15 mouse cellular contexts compared by ENCODE assay signal in genomic region chr2:68825326-68826020, GRCm38 (mm10). TPM values are rescaled to one million over a fixed set of nuclear protein-coding genes. Genes with fewer than 3 reads are reported as not detected.
DNase-seq lines count a peak whose midpoint lies in the region; ATAC-seq and TF ChIP-seq lines count a peak whose summit lies in the region.
"Had no signal": no experiment of that assay in that cellular context is flagged by ENCODE, and none has a peak within 500 bp of the region (broad histone marks: within the 10 kb centered on the region; RNA-seq: fewer than 3 reads in every experiment).

No protein-coding gene starts in this region.

- no peaks in the 10 kb centered on the region for H3K36me3 ChIP-seq in ES-E14 (ENCODE audit: control insufficient read depth, insufficient read depth, low read length, poor library complexity, severe bottlenecking)
- H3K36me3 ChIP-seq in liver, embryonic 15.5 days (replicated peaks): no peaks in the 10 kb centered on the region

- H3K4me1 ChIP-seq in ES-E14 (ENCODE audit: control insufficient read depth in 2 of 2, insufficient read depth in 2 of 2, low read length in 2 of 2, poor library complexity in 1 of 2): peaks cover 5 to 23% of the 10 kb centered on the region in 2 experiments; a peak in 3 of 4 replicates
- 0 out of 2 replicates have a peak, but pooled peaks cover 10% of the 10 kb centered on the region for H3K4me1 ChIP-seq in liver, embryonic 15.5 days (replicated peaks)

- H3K27me3 ChIP-seq in liver, embryonic 15.5 days: no peaks in the 10 kb centered on the region

- H3K9me3 ChIP-seq in ES-E14 (ENCODE audit: control insufficient read depth, insufficient read depth, low read depth, low read length): no peaks in the 10 kb centered on the region
- no peaks in the 10 kb centered on the region for H3K9me3 ChIP-seq in liver, embryonic 15.5 days (replicated peaks)

- H3K27ac ChIP-seq in ES-E14 (ENCODE audit: insufficient read depth, low read depth, low read length, poor library complexity, severe bottlenecking): peak overlapping the region; percentile 1; the same call in 1 of the 2 replicates
- no peak overlapping the region; the same call in 1 of the 2 replicates for H3K27ac ChIP-seq in liver, embryonic 15.5 days (replicated peaks)

- peak; percentile 44; the same call in 1 of the 2 replicates for ATAC-seq in liver, embryonic 15.5 days (ENCODE audit: insufficient read depth)
- ATAC-seq in monocyte, adult 5-6 weeks (replicated peaks; ENCODE audit: insufficient number of reproducible peaks, low FRiP score, low TSS enrichment, poor library complexity, severe bottlenecking): peak; percentile 94
- ATAC-seq: hindbrain, embryonic 16.5 days had no signal

- in situ Hi-C loops in ES-E14 (cut with MboI; ENCODE audit: low sequenced_read_pairs in 2 of 2, unreplicated experiment in 2 of 2): no loop called here

- no peak overlapping the region for H3K4me3 ChIP-seq in ES-E14 (ENCODE audit: insufficient read depth in 1 of 2, low read depth in 1 of 2, low read length in 2 of 2, poor library complexity in 1 of 2, severe bottlenecking in 1 of 2)
- no peak overlapping the region for H3K4me3 ChIP-seq in liver, embryonic 15.5 days (replicated peaks)
- H3K4me3 ChIP-seq: erythroblast, embryonic 14.5 days had no signal

- no peak overlapping the region for H3K4me2 ChIP-seq in liver, embryonic 15.5 days

- WGBS in liver, embryonic 15.5 days (ENCODE audit: insufficient replicate concordance): 25% methylated on average over 7 of the region's 7 CpGs

- H3K9ac ChIP-seq in ES-E14 (ENCODE audit: insufficient read depth, low read depth, low read length, poor library complexity, severe bottlenecking): no peak overlapping the region
- no peak overlapping the region for H3K9ac ChIP-seq in liver, embryonic 15.5 days

- intact Hi-C loops in gastrocnemius, postnatal 36 days (cut with DNase I): no loop called here

- DNase-seq in ES-E14 (ENCODE audit: low read depth, low spot score): peak; percentile 34
- peak; percentile 76 for DNase-seq in ZHBTc4 (ENCODE audit: low read depth, low spot score)
- no peak for DNase-seq in gastrocnemius, postnatal 36 days
- DNase-seq in ovary, postnatal 10 days (ENCODE audit: low spot score): no peak
- DNase-seq in cerebellum, postnatal 36 days: no peak
- no peak for DNase-seq in cerebellum, postnatal 25 days
- DNase-seq: adrenal gland, adult 8-10 months; cerebellum, adult 11 months; heart, adult 11 months; kidney, postnatal 10 days; left cerebral cortex, postnatal 4 days had no signal

TF ChIP-seq in ES-E14, 5 proteins besides CTCF, POLR2A, EP300 and RAD21:
- TF ChIP-seq ZC3H11A (IDR thresholded peaks at IDR 0.05; ENCODE audit: borderline replicate concordance, low read depth, low read length) (no peak), MAFK (IDR thresholded peaks at IDR 0.05; ENCODE audit: insufficient read depth, low read depth, low read length) (no peak), ZNF384 (IDR thresholded peaks at IDR 0.05; ENCODE audit: low read depth, low read length) (no peak)
TF ChIP-seq in ES-E14: peak in this region for 0.

RNA-seq across cellular contexts. Expression of gene Cers6, which starts 35.8 kb away (rescaled TPM):
- total RNA-seq in ES-E14 (2012; rRNA removed): 30.9 and 33.6 TPM in 2 replicates
- 8.4 and 10.9 TPM in 2 replicates for polyA plus RNA-seq in liver, embryonic 15.5 days (2015; fragmentation: Nextera tagmentation; extraction: Ambion mirVana)
- total RNA-seq in monocyte, adult 5-6 weeks (2017): 42.0 to 93.3 TPM (median 51.2 TPM) in 3 replicates
- 1 to 10 TPM; 1.6 TPM for total RNA-seq in gastrocnemius, postnatal 36 days (2021)

Comparison
In these comparisons a context has a peak if more than half of its experiments do, and no peak if none do; other contexts are left out.
1. DNase-seq: peak in ES-E14 (single experiment) and ZHBTc4 (single experiment); none in gastrocnemius, postnatal 36 days (0 of 2), ovary, postnatal 10 days (single experiment), cerebellum, postnatal 36 days (0 of 2) and cerebellum, postnatal 25 days (0 of 2).
2. RNA of gene Cers6, which starts 35.8 kb away (total RNA-seq): 42.0 to 93.3 TPM in monocyte, adult 5-6 weeks and 30.9 to 33.6 TPM in ES-E14; 1.6 TPM in gastrocnemius, postnatal 36 days; every median in the first group is over 10 times any median in the second.